Mouse (Mus musculus) stomach, embryonic 14.5 days (tissue): ENCODE data around the gene Maml3. TPM values are rescaled to one million over a fixed set of nuclear protein-coding genes. Genes with fewer than 3 reads are reported as not detected.

Experiments
- ATAC-seq: fragments of 200-750 bp; cut with Nextera tagmentation; 2 replicates; pipeline ENCODE4 v1.8.0; 2017; ENCODE audit warnings: low read depth, moderate TSS enrichment; ENCODE audit not compliant: insufficient number of reproducible peaks, insufficient read depth, low FRiP score
- H3K27ac ChIP-seq: fragments of 300-500 bp; sonication (generic); 2 replicates; pipeline ENCODE4 v1.5.1; 2014; ENCODE audit warnings: mild to moderate bottlenecking, low read length, moderate library complexity, mixed read lengths
- H3K27me3 ChIP-seq: fragments of 300-500 bp; sonication (generic); 2 replicates; pipeline ENCODE4 v1.6.1; 2014; ENCODE audit warnings: low read length, control low read depth, mixed read lengths; ENCODE audit not compliant: control insufficient read depth, insufficient read depth
- H3K36me3 ChIP-seq: fragments of 300-500 bp; sonication (generic); 2 replicates; pipeline ENCODE4 v1.6.1; 2014; ENCODE audit warnings: mild to moderate bottlenecking, control low read depth, low read length, moderate library complexity, mixed read lengths; ENCODE audit not compliant: control insufficient read depth, insufficient read depth
- H3K4me1 ChIP-seq: fragments of 300-500 bp; sonication (generic); 2 replicates; pipeline ENCODE4 v1.6.1; 2014; ENCODE audit warnings: low read length, control low read depth, mixed read lengths; ENCODE audit not compliant: control insufficient read depth, insufficient read depth
- H3K4me2 ChIP-seq: fragments of 300-500 bp; sonication (generic); replicated peaks from 2 replicates; pipeline ENCODE4 v1.6.1; 2014; ENCODE audit warnings: low read depth, low read length, control low read depth
- H3K4me3 ChIP-seq: fragments of 300-500 bp; sonication (generic); 2 replicates; pipeline ENCODE4 v1.5.1; 2014; ENCODE audit warnings: low read depth, low read length, control low read depth
- H3K9ac ChIP-seq: fragments of 300-500 bp; sonication (generic); replicated peaks from 2 replicates; pipeline ENCODE4 v1.6.1; 2014; ENCODE audit warnings: low read depth, mild to moderate bottlenecking, control low read depth, low read length, moderate library complexity, mixed read lengths
- H3K9me3 ChIP-seq: fragments of 300-500 bp; sonication (generic); 2 replicates; pipeline ENCODE4 v1.6.1; 2016; ENCODE audit warnings: low read depth, low read length, control low read depth; ENCODE audit not compliant: control insufficient read depth
- WGBS: fragments of 180-500 bp; shearing (Covaris S2); extraction: QIAGEN DNeasy Blood & Tissue Kit; methylation state at CpG from one replicate; pipeline ENCODE4 v1.1.7; 2014; 5-methylcytosine and 5-hydroxymethylcytosine counted together
- polyA plus RNA-seq: library from polyadenylated mRNA; unstranded; fragments of >200 nt; fragmentation: Nextera tagmentation; extraction: Ambion mirVana; gene quantifications from 2 replicates; pipeline ENCODE4 v1.2.1, GENCODE M21; 2014

The Maml3 gene
- polyA plus RNA-seq, 1 experiment from 2014 or later, result 9.3 TPM

GRCm38 (mm10) chr3:51869980-51870379 lies 234.9 kb downstream of the Maml3 start:
- no peak for ATAC-seq
- H3K9me3 ChIP-seq, result no peaks in the 10 kb centered on the region
- WGBS, result 56% methylated on average over 6 of the region's 6 CpGs
- no peaks in the 10 kb centered on the region for H3K36me3 ChIP-seq
- no peaks in the 10 kb centered on the region for H3K27me3 ChIP-seq
- H3K9ac ChIP-seq, result no peak overlapping the region
- no peak overlapping the region for H3K27ac ChIP-seq
- no peak overlapping the region for H3K4me2 ChIP-seq
- peaks cover 22% of the 10 kb centered on the region for H3K4me1 ChIP-seq
- no peak overlapping the region for H3K4me3 ChIP-seq

GRCm38 (mm10) chr3:51868857-51869256 lies 236.0 kb downstream of the Maml3 start:
- H3K27ac ChIP-seq, result peak overlapping the region; percentile 22; the same call in 1 of the 2 replicates

GRCm38 (mm10) chr3:51866446-51866845 lies 238.4 kb downstream of the Maml3 start:
- H3K27ac ChIP-seq, result no peak overlapping the region
- no peaks in the 10 kb centered on the region for H3K27me3 ChIP-seq
- 84% methylated on average over 5 of the region's 5 CpGs for WGBS
- H3K9ac ChIP-seq, result no peak overlapping the region
- H3K4me3 ChIP-seq, result no peak overlapping the region
- no peak overlapping the region for H3K4me2 ChIP-seq
- no peaks in the 10 kb centered on the region for H3K9me3 ChIP-seq
- H3K36me3 ChIP-seq, result no peaks in the 10 kb centered on the region
- H3K4me1 ChIP-seq, result peaks cover 18% of the 10 kb centered on the region
- no peak for ATAC-seq

More at GRCm38 (mm10) chr3:51868857-51869256, 236.0 kb downstream of the Maml3 start:
- Histone ChIP-seq H3K4me1 (peaks cover 18% of the 10 kb centered on the region), H3K9me3 (no peaks in the 10 kb centered on the region), H3K27me3 (no peaks in the 10 kb centered on the region), H3K36me3 (no peaks in the 10 kb centered on the region), H3K9ac (no peak overlapping the region), H3K4me3 (no peak overlapping the region), H3K4me2 (0 out of 2 replicates have a peak overlapping the region, but pooled peaks have one; percentile 2)
- 13% methylated on average over 5 of the region's 5 CpGs for whole genome bisulfite sequencing
- no peak for ATAC-seq

GRCm38 (mm10) chr3:51861631-51862030 lies 243.2 kb downstream of the Maml3 start:
- Histone ChIP-seq H3K4me3 (no peak overlapping the region), H3K9me3 (no peaks in the 10 kb centered on the region), H3K4me1 (no peaks in the 10 kb centered on the region), H3K9ac (no peak overlapping the region), H3K36me3 (no peaks in the 10 kb centered on the region), H3K4me2 (no peak overlapping the region), H3K27me3 (no peaks in the 10 kb centered on the region), H3K27ac (no peak overlapping the region)
- ATAC-seq, result no peak
- 89% methylated on average over 9 of the region's 9 CpGs for WGBS

DNA sequence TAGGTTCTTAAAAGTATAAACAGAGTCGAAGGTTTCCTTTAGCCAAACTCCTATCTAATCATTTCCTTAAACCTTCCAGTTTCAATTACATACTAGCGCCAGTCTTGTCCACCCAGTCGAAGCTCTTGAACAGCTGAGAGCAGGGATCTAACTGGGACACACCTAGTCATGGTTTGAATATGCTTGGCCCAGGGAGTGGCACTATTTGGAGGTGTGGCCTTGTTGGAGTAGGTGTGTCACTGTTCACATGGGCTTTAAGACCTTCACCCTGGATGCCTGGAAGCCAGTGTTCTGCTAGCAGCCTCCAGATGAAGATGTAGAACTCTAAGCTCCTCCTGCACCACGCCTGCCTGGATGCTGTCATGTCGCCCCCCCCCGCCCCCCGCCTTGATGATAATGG lies 244.4 kb downstream of the Maml3 start:
- Histone ChIP-seq H3K27ac (no peak overlapping the region), H3K36me3 (no peaks in the 10 kb centered on the region), H3K9ac (no peak overlapping the region), H3K4me3 (no peak overlapping the region), H3K4me1 (no peaks in the 10 kb centered on the region), H3K27me3 (no peaks in the 10 kb centered on the region), H3K4me2 (no peak overlapping the region), H3K9me3 (no peaks in the 10 kb centered on the region)
- WGBS, result 88% methylated on average over 7 of the region's 7 CpGs
- peak; percentile 78 for ATAC-seq

DNA sequence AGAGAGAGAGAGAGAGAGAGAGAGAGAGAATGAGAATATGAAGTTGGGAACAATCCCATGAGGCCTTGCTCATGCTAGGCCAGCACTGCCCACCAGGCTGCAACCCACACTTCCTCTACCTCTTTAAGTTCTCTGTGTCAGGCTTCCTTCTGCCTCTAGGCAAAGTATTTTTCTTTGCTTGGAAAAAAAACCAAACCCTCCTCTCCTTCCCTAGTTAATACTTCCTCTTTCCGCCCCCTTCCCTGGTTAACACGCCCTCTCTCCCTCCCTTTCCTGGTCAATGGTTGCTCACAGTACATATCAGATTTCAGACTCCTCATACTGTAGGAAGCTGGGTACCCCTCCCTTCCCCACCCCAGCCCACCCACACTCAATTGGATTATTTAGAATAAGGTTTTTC lies 245.7 kb downstream of the Maml3 start:
- no peak overlapping the region for H3K27ac ChIP-seq
- H3K4me1 ChIP-seq, result no peaks in the 10 kb centered on the region
- H3K4me2 ChIP-seq, result no peak overlapping the region
- H3K9me3 ChIP-seq, result no peaks in the 10 kb centered on the region
- no peaks in the 10 kb centered on the region for H3K27me3 ChIP-seq
- H3K9ac ChIP-seq, result no peak overlapping the region
- no peak overlapping the region for H3K4me3 ChIP-seq
- no peaks in the 10 kb centered on the region for H3K36me3 ChIP-seq
- peak; percentile 37; the same call in 1 of the 2 replicates for ATAC-seq
- 11% methylated on average over 2 of the region's 2 CpGs for WGBS

- Histone ChIP-seq H3K36me3 (no peaks in the 10 kb centered on the region), H3K9ac (no peak overlapping the region), H3K9me3 (no peaks in the 10 kb centered on the region), H3K4me1 (peaks cover 5% of the 10 kb centered on the region; the same call in 1 of the 2 replicates), H3K27ac (no peak overlapping the region), H3K4me3 (no peak overlapping the region), H3K4me2 (no peak overlapping the region), H3K27me3 (no peaks in the 10 kb centered on the region)
- 73% methylated on average over 10 of the region's 10 CpGs for WGBS
- no peak for ATAC-seq
Observed at GRCm38 (mm10) chr3:51854152-51854551, 250.7 kb downstream of the Maml3 start.

DNA sequence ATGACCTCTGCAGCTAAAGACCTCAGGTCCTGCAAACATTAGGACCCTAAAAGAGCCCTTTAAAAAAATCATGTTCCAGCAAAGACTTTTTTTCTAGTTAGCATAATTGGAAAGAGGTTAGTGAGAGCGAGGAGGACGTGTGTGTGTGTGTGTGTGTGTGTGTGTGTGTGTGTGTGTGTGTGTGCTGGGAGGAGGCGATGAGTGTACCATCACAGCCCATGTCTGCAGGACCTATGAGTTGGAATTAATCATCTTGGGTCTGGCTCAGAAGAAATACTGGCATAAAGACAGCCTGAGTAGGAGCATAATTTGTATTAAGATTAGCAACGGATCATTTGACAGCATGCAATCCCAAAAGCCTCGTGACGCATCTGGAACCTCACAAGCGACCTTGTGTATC lies 251.3 kb downstream of the Maml3 start:
- ATAC-seq, result no peak
- Histone ChIP-seq H3K36me3 (no peaks in the 10 kb centered on the region), H3K27ac (no peak overlapping the region), H3K9ac (no peak overlapping the region), H3K9me3 (no peaks in the 10 kb centered on the region), H3K27me3 (no peaks in the 10 kb centered on the region), H3K4me3 (no peak overlapping the region), H3K4me1 (peaks cover 6% of the 10 kb centered on the region; the same call in 1 of the 2 replicates), H3K4me2 (no peak overlapping the region)
- WGBS, result 84% methylated on average over 7 of the region's 7 CpGs

- Histone ChIP-seq H3K27ac (no peak overlapping the region), H3K27me3 (no peaks in the 10 kb centered on the region), H3K9me3 (no peaks in the 10 kb centered on the region), H3K9ac (no peak overlapping the region), H3K4me1 (peaks cover 6% of the 10 kb centered on the region; the same call in 1 of the 2 replicates), H3K4me3 (no peak overlapping the region), H3K4me2 (no peak overlapping the region), H3K36me3 (no peaks in the 10 kb centered on the region)
- 80% methylated on average over 3 of the region's 3 CpGs for WGBS
- ATAC-seq, result no peak
Observed at GRCm38 (mm10) chr3:51852692-51853091, 252.2 kb downstream of the Maml3 start.
